Mouse (Mus musculus): ENCODE data around the gene Ryr2.
"Not testable (repeated sequence)": the region's sequence is repeated elsewhere in the genome, so short reads cannot be mapped to it uniquely, and the experiment has no call there.

Gene Ryr2

GRCm38 (mm10) chr13:12106662-12107632 is at the start of gene Ryr2:
Ryr2 (minus strand) TSS chr13:12106945.
- in situ Hi-C loops (cut with MboI, MseI): no loop called here

- in situ Hi-C loops (cut with MboI, MseI): no loop called here
Observed at GRCm38 (mm10) chr13:12153922-12154321, 47.2 kb upstream of the Ryr2 start.

GRCm38 (mm10) chr13:12146918-12147507 is 40.3 kb upstream of the Ryr2 start:
- in situ Hi-C loops (cut with MboI, MseI): no loop called here

- in situ Hi-C loops (cut with MboI, MseI): no loop called here
Observed at GRCm38 (mm10) chr13:12146402-12146801, 39.7 kb upstream of the Ryr2 start.

GRCm38 (mm10) chr13:12143347-12143746 is 36.6 kb upstream of the Ryr2 start:
- in situ Hi-C loops (cut with MboI, MseI): no loop called here

GRCm38 (mm10) chr13:12136461-12136860 is 29.7 kb upstream of the Ryr2 start:
- in situ Hi-C loops (cut with MboI, MseI): not testable (repeated sequence)

- in situ Hi-C loops (cut with MboI, MseI): no loop called here
Observed at GRCm38 (mm10) chr13:12133549-12133948, 26.8 kb upstream of the Ryr2 start.

- in situ Hi-C loops (cut with MboI, MseI): no loop called here
Observed at GRCm38 (mm10) chr13:12132160-12132710, 25.5 kb upstream of the Ryr2 start.

- in situ Hi-C loops (cut with MboI, MseI): no loop called here
Observed at GRCm38 (mm10) chr13:12129121-12129520, 22.4 kb upstream of the Ryr2 start.

GRCm38 (mm10) chr13:12126099-12126498 is 19.4 kb upstream of the Ryr2 start:
- in situ Hi-C loops (cut with MboI, MseI): no loop called here

GRCm38 (mm10) chr13:12124940-12125540 is 18.3 kb upstream of the Ryr2 start:
- in situ Hi-C loops (cut with MboI, MseI): no loop called here

GRCm38 (mm10) chr13:12115551-12115950 is 8.8 kb upstream of the Ryr2 start:
- in situ Hi-C loops (cut with MboI, MseI): no loop called here

GRCm38 (mm10) chr13:12114816-12115215 is 8.1 kb upstream of the Ryr2 start:
- in situ Hi-C loops (cut with MboI, MseI): no loop called here

GRCm38 (mm10) chr13:12108955-12109354 is 2.2 kb upstream of the Ryr2 start:
- in situ Hi-C loops (cut with MboI, MseI): no loop called here

GRCm38 (mm10) chr13:12105830-12106628 is 716 bp downstream of the Ryr2 start:
- in situ Hi-C loops (cut with MboI, MseI): no loop called here

GRCm38 (mm10) chr13:12105231-12105829 is 1.4 kb downstream of the Ryr2 start:
- in situ Hi-C loops (cut with MboI, MseI): no loop called here

GRCm38 (mm10) chr13:12104318-12104717 is 2.4 kb downstream of the Ryr2 start:
- in situ Hi-C loops (cut with MboI, MseI): no loop called here

- in situ Hi-C loops (cut with MboI, MseI): no loop called here
Observed at GRCm38 (mm10) chr13:12103017-12103416, 3.7 kb downstream of the Ryr2 start.

GRCm38 (mm10) chr13:12099446-12099845 is 7.3 kb downstream of the Ryr2 start:
- in situ Hi-C loops (cut with MboI, MseI): no loop called here

GRCm38 (mm10) chr13:12098981-12099380 is 7.8 kb downstream of the Ryr2 start:
- in situ Hi-C loops (cut with MboI, MseI): no loop called here

- in situ Hi-C loops (cut with MboI, MseI): no loop called here
Observed at GRCm38 (mm10) chr13:12096382-12096932, 10.3 kb downstream of the Ryr2 start.

Data from T-helper 2 cell (primary cell).